Mouse (Mus musculus) midbrain, embryonic 11.5 days (tissue): ENCODE measurements around the gene Gm3250. TPM values are rescaled to one million over a fixed set of nuclear protein-coding genes. Genes with fewer than 3 reads are reported as not detected.

Source experiments
- polyA plus RNA-seq: library from polyadenylated mRNA; unstranded; fragments of >200 nt; fragmentation: Nextera tagmentation; extraction: Ambion mirVana; gene quantifications from 2 replicates; pipeline ENCODE4 v1.2.1, GENCODE M21; 2014

The Gm3250 gene
- polyA plus RNA-seq, 1 experiment from 2014 or later: not detected

Other genes with a start within 250 kb of the Gm3250 start
- 68.5 and 73.2 TPM in 2 replicates for gene Pttg1ip, start 200.8 kb downstream of the Gm3250 start, polyA plus RNA-seq
- 338 and 353 TPM in 2 replicates for gene Sumo3, start 176.4 kb downstream of the Gm3250 start, polyA plus RNA-seq
- gene Gm49325, start 176.3 kb downstream of the Gm3250 start, polyA plus RNA-seq: 2.4 TPM in 1 of 2 replicates, not detected in the other
- 42.8 and 47.6 TPM in 2 replicates for gene Ube2g2, start 160.3 kb downstream of the Gm3250 start, polyA plus RNA-seq
- gene Tspear, start 96.0 kb downstream of the Gm3250 start, polyA plus RNA-seq: 0.72 and 1.2 TPM in 2 replicates
- gene Gm19402, start 91.8 kb downstream of the Gm3250 start, polyA plus RNA-seq: not detected in 2 replicates
- not detected in 2 replicates for gene Gm9508, start 85.3 kb downstream of the Gm3250 start, polyA plus RNA-seq
- gene Gm10272, start 75.9 kb downstream of the Gm3250 start, polyA plus RNA-seq: not detected in 2 replicates
- gene Gm10024, start 71.1 kb downstream of the Gm3250 start, polyA plus RNA-seq: not detected in 2 replicates
- not detected in 2 replicates for gene Gm10142, start 66.7 kb downstream of the Gm3250 start, polyA plus RNA-seq
- gene Krtap12-1, start 61.9 kb downstream of the Gm3250 start, polyA plus RNA-seq: not detected in 2 replicates
- gene Gm10100, start 56.1 kb downstream of the Gm3250 start, polyA plus RNA-seq: not detected in 2 replicates
- not detected in 2 replicates for gene Gm18596, start 39.9 kb downstream of the Gm3250 start, polyA plus RNA-seq
- not detected in 2 replicates for gene Gm9736, start 31.2 kb downstream of the Gm3250 start, polyA plus RNA-seq
- not detected in 2 replicates for gene Gm3233, start 22.9 kb downstream of the Gm3250 start, polyA plus RNA-seq
- not detected in 2 replicates for gene Gm3238, start 11.2 kb downstream of the Gm3250 start, polyA plus RNA-seq
- not detected in 2 replicates for gene Gm7138, start 5.6 kb downstream of the Gm3250 start, polyA plus RNA-seq
- gene Gm7137, start 5.7 kb upstream of the Gm3250 start, polyA plus RNA-seq: not detected in 2 replicates
- not detected in 2 replicates for gene Gm9639, start 12.5 kb upstream of the Gm3250 start, polyA plus RNA-seq
- not detected in 2 replicates for gene Gm19668, start 16.6 kb upstream of the Gm3250 start, polyA plus RNA-seq
- not detected in 2 replicates for gene Gm9507, start 29.3 kb upstream of the Gm3250 start, polyA plus RNA-seq
- gene Gm2696, start 32.1 kb upstream of the Gm3250 start, polyA plus RNA-seq: not detected in 2 replicates
- gene Krtap10-4, start 44.6 kb upstream of the Gm3250 start, polyA plus RNA-seq: not detected in 2 replicates
- not detected in 2 replicates for gene Krtap10-10, start 53.4 kb upstream of the Gm3250 start, polyA plus RNA-seq
- gene Gm36176, start 64.3 kb upstream of the Gm3250 start, polyA plus RNA-seq: not detected in 2 replicates
- not detected in 2 replicates for gene Gm10318, start 70.3 kb upstream of the Gm3250 start, polyA plus RNA-seq
- not detected in 2 replicates for gene Gm3285, start 79.4 kb upstream of the Gm3250 start, polyA plus RNA-seq
- gene Lrrc3, start 120.0 kb upstream of the Gm3250 start, polyA plus RNA-seq: 2.7 and 2.8 TPM in 2 replicates
- 0.75 and 1.5 TPM in 2 replicates for gene Trpm2, start 188.0 kb upstream of the Gm3250 start, polyA plus RNA-seq
- 32.3 and 36.5 TPM in 2 replicates for gene 1810043G02Rik, start 196.0 kb upstream of the Gm3250 start, polyA plus RNA-seq
- 96.9 and 103 TPM in 2 replicates for gene Pfkl, start 227.5 kb upstream of the Gm3250 start, polyA plus RNA-seq